Mouse (Mus musculus) midbrain, embryonic 15.5 days (tissue): ENCODE measurements around the gene Tfb2m. TPM values are rescaled to one million over a fixed set of nuclear protein-coding genes. Genes with fewer than 3 reads are reported as not detected.

Experiments
- ATAC-seq: fragments of 200-750 bp; cut with Nextera tagmentation; replicated peaks from 2 replicates; pipeline ENCODE4 v1.8.0; 2017; ENCODE audit warnings: moderate TSS enrichment
- H3K27ac ChIP-seq: fragments of 300-500 bp; sonication (generic); 2 replicates; pipeline ENCODE4 v1.5.1; 2015; ENCODE audit warnings: mild to moderate bottlenecking, inconsistent platforms
- H3K27me3 ChIP-seq: fragments of 300-500 bp; sonication (generic); replicated peaks from 2 replicates; pipeline ENCODE4 v1.6.1; 2015; ENCODE audit warnings: inconsistent platforms
- H3K36me3 ChIP-seq: fragments of 300-500 bp; sonication (generic); replicated peaks from 2 replicates; pipeline ENCODE4 v1.6.1; 2015; ENCODE audit warnings: inconsistent platforms
- H3K4me1 ChIP-seq: fragments of 300-500 bp; sonication (generic); 2 replicates; pipeline ENCODE4 v1.6.1; 2015; ENCODE audit warnings: inconsistent platforms
- H3K4me2 ChIP-seq: fragments of 300-500 bp; sonication (generic); 2 replicates; pipeline ENCODE4 v1.6.1; 2015; ENCODE audit warnings: inconsistent platforms, mild to moderate bottlenecking, moderate library complexity
- H3K4me3 ChIP-seq: fragments of 300-500 bp; sonication (generic); 2 replicates; pipeline ENCODE4 v1.5.1; 2015; ENCODE audit warnings: mild to moderate bottlenecking, inconsistent platforms
- H3K9ac ChIP-seq: fragments of 300-500 bp; sonication (generic); 2 replicates; pipeline ENCODE4 v1.6.1; 2015; ENCODE audit warnings: mild to moderate bottlenecking, inconsistent platforms
- H3K9me3 ChIP-seq: fragments of 300-500 bp; sonication (generic); 2 replicates; pipeline ENCODE4 v1.6.1; 2016; ENCODE audit warnings: inconsistent platforms
- WGBS: fragments of 180-500 bp; shearing (Covaris S2); methylation state at CpG from one replicate; pipeline ENCODE4 v1.1.7; 2015; ENCODE audit warnings: mixed read lengths; 5-methylcytosine and 5-hydroxymethylcytosine counted together
- polyA plus RNA-seq: library from polyadenylated mRNA; unstranded; fragments of >200 nt; fragmentation: Nextera tagmentation; extraction: Ambion mirVana; gene quantifications from 2 replicates; pipeline ENCODE4 v1.2.1, GENCODE M21; 2015

The Tfb2m gene
- polyA plus RNA-seq, 1 experiment from 2014 or later = 25.8 TPM

- no peaks in the 10 kb centered on the region for H3K36me3 ChIP-seq
- no peak overlapping the region for H3K9ac ChIP-seq
- H3K9me3 ChIP-seq = no peaks in the 10 kb centered on the region
- no peak overlapping the region for H3K4me3 ChIP-seq
- H3K27me3 ChIP-seq = no peaks in the 10 kb centered on the region
- H3K27ac ChIP-seq = no peak overlapping the region
- no peak for ATAC-seq
- WGBS = 75% methylated on average over 5 of the region's 5 CpGs
- H3K4me1 ChIP-seq = peaks cover 2% of the 10 kb centered on the region
- H3K4me2 ChIP-seq = no peak overlapping the region
Measured at GRCm38 (mm10) chr1:179553197-179553948, 7.3 kb upstream of the Tfb2m start.

- Histone ChIP-seq H3K4me2 (no peak overlapping the region), H3K4me1 (peaks cover 8% of the 10 kb centered on the region), H3K27me3 (no peaks in the 10 kb centered on the region), H3K4me3 (no peak overlapping the region), H3K9ac (no peak overlapping the region), H3K9me3 (no peaks in the 10 kb centered on the region), H3K36me3 (no peaks in the 10 kb centered on the region), H3K27ac (no peak overlapping the region)
- no peak for ATAC-seq
- 49% methylated on average over 7 of the region's 7 CpGs for WGBS
Measured at GRCm38 (mm10) chr1:179552751-179553150, 6.7 kb upstream of the Tfb2m start.

- ATAC-seq = no peak
- Histone ChIP-seq H3K27ac (no peak overlapping the region), H3K4me3 (no peak overlapping the region), H3K4me1 (peaks cover 16% of the 10 kb centered on the region), H3K4me2 (no peak overlapping the region), H3K36me3 (no peaks in the 10 kb centered on the region), H3K27me3 (no peaks in the 10 kb centered on the region), H3K9me3 (no peaks in the 10 kb centered on the region), H3K9ac (no peak overlapping the region)
- 91% methylated on average over 4 of the region's 4 CpGs for WGBS
Measured at GRCm38 (mm10) chr1:179551921-179552320, 5.9 kb upstream of the Tfb2m start.

- Histone ChIP-seq H3K27me3 (no peaks in the 10 kb centered on the region), H3K9ac (no peak overlapping the region), H3K4me3 (no peak overlapping the region), H3K4me1 (peaks cover 16% of the 10 kb centered on the region), H3K9me3 (no peaks in the 10 kb centered on the region), H3K36me3 (no peaks in the 10 kb centered on the region), H3K4me2 (no peak overlapping the region), H3K27ac (no peak overlapping the region)
- no peak for ATAC-seq
- WGBS = 94% methylated on average over 3 of the region's 3 CpGs
Measured at GRCm38 (mm10) chr1:179551336-179551735, 5.3 kb upstream of the Tfb2m start.

GRCm38 (mm10) chr1:179548996-179549752 is 3.1 kb upstream of the Tfb2m start:
- Histone ChIP-seq H3K27me3 (no peaks in the 10 kb centered on the region), H3K9me3 (no peaks in the 10 kb centered on the region), H3K4me3 (no peak overlapping the region), H3K4me2 (no peak overlapping the region), H3K4me1 (peaks cover 30% of the 10 kb centered on the region), H3K27ac (no peak overlapping the region), H3K9ac (no peak overlapping the region), H3K36me3 (no peaks in the 10 kb centered on the region)
- ATAC-seq = no peak
- 95% methylated on average over 5 of the region's 5 CpGs for WGBS

- no peak overlapping the region for H3K9ac ChIP-seq
- no peak overlapping the region for H3K4me3 ChIP-seq
- 77% methylated on average over 11 of the region's 11 CpGs for WGBS
- H3K27ac ChIP-seq = no peak overlapping the region
- no peaks in the 10 kb centered on the region for H3K27me3 ChIP-seq
- H3K36me3 ChIP-seq = no peaks in the 10 kb centered on the region
- no peaks in the 10 kb centered on the region for H3K9me3 ChIP-seq
- H3K4me1 ChIP-seq = peaks cover 31% of the 10 kb centered on the region
- ATAC-seq = no peak
- H3K4me2 ChIP-seq = peak overlapping the region; percentile 2; the same call in 1 of the 2 replicates
Measured at GRCm38 (mm10) chr1:179548220-179548619, 2.2 kb upstream of the Tfb2m start.

GRCm38 (mm10) chr1:179547176-179547575 is 1.1 kb upstream of the Tfb2m start:
- peak overlapping the region; percentile 58 for H3K4me2 ChIP-seq
- peak overlapping the region; percentile 86 for H3K4me3 ChIP-seq
- WGBS = 6% methylated on average over 5 of the region's 5 CpGs
- no peaks in the 10 kb centered on the region for H3K27me3 ChIP-seq
- peak overlapping the region; percentile 65 for H3K9ac ChIP-seq
- ATAC-seq = no peak
- H3K9me3 ChIP-seq = no peaks in the 10 kb centered on the region
- no peaks in the 10 kb centered on the region for H3K36me3 ChIP-seq
- peak overlapping the region; percentile 95 for H3K27ac ChIP-seq
- H3K4me1 ChIP-seq = peaks cover 31% of the 10 kb centered on the region

GRCm38 (mm10) chr1:179546551-179546917 is 467 bp upstream of the Tfb2m start:
- Histone ChIP-seq H3K36me3 (no peaks in the 10 kb centered on the region), H3K27ac (peak overlapping the region; percentile 95), H3K4me2 (peak overlapping the region; percentile 58), H3K9me3 (no peaks in the 10 kb centered on the region), H3K9ac (peak overlapping the region; percentile 65), H3K4me3 (peak overlapping the region; percentile 86), H3K4me1 (peaks cover 31% of the 10 kb centered on the region), H3K27me3 (no peaks in the 10 kb centered on the region)
- ATAC-seq = peak; percentile 87
- 2% methylated on average over 40 of the region's 44 CpGs for WGBS

GRCm38 (mm10) chr1:179541502-179541901 is 4.6 kb downstream of the Tfb2m start:
- H3K4me3 ChIP-seq = no peak overlapping the region
- no peaks in the 10 kb centered on the region for H3K9me3 ChIP-seq
- H3K9ac ChIP-seq = no peak overlapping the region
- 61% methylated on average over 3 of the region's 3 CpGs for WGBS
- no peak for ATAC-seq
- H3K27ac ChIP-seq = no peak overlapping the region
- peaks cover 16% of the 10 kb centered on the region for H3K4me1 ChIP-seq
- no peaks in the 10 kb centered on the region for H3K36me3 ChIP-seq
- no peaks in the 10 kb centered on the region for H3K27me3 ChIP-seq
- no peak overlapping the region for H3K4me2 ChIP-seq

GRCm38 (mm10) chr1:179539887-179540286 is 6.2 kb downstream of the Tfb2m start:
- peaks cover 9% of the 10 kb centered on the region for H3K4me1 ChIP-seq
- WGBS = 96% methylated on average over 3 of the region's 3 CpGs

GRCm38 (mm10) chr1:179539054-179539453 is 7.0 kb downstream of the Tfb2m start:
- Histone ChIP-seq H3K4me3 (no peak overlapping the region), H3K4me1 (peaks cover under 1% of the 10 kb centered on the region; the same call in 1 of the 2 replicates), H3K36me3 (no peaks in the 10 kb centered on the region), H3K9ac (no peak overlapping the region), H3K27ac (no peak overlapping the region), H3K27me3 (no peaks in the 10 kb centered on the region), H3K9me3 (no peaks in the 10 kb centered on the region), H3K4me2 (no peak overlapping the region)
- WGBS = 98% methylated on average over 3 of the region's 3 CpGs
- no peak for ATAC-seq

More at GRCm38 (mm10) chr1:179539887-179540286, 6.2 kb downstream of the Tfb2m start:
- ATAC-seq = no peak
- Histone ChIP-seq H3K36me3 (no peaks in the 10 kb centered on the region), H3K9ac (no peak overlapping the region), H3K4me2 (no peak overlapping the region), H3K4me3 (no peak overlapping the region), H3K27ac (no peak overlapping the region), H3K27me3 (no peaks in the 10 kb centered on the region), H3K9me3 (no peaks in the 10 kb centered on the region)

GRCm38 (mm10) chr1:179519901-179520300 is 26.2 kb downstream of the Tfb2m start:
- no peak overlapping the region for H3K4me2 ChIP-seq
- WGBS = 87% methylated on average over 3 of the region's 3 CpGs

More at GRCm38 (mm10) chr1:179519901-179520300, 26.2 kb downstream of the Tfb2m start:
- Histone ChIP-seq H3K4me1 (peaks cover 11% of the 10 kb centered on the region), H3K36me3 (no peaks in the 10 kb centered on the region), H3K27ac (no peak overlapping the region), H3K9ac (no peak overlapping the region), H3K27me3 (no peaks in the 10 kb centered on the region), H3K4me3 (no peak overlapping the region), H3K9me3 (no peaks in the 10 kb centered on the region)
- ATAC-seq = no peak
